Mouse (Mus musculus) ES-Bruce4 (cell line): ENCODE measurements around the gene Cldn6. TPM values are rescaled to one million over a fixed set of nuclear protein-coding genes. Genes with fewer than 3 reads are reported as not detected.
A peak's percentile ranks its signal among the peaks of the same experiment; 100 is the strongest.

Experiments
- H3K27ac ChIP-seq: 2 replicates; pipeline ENCODE4 v1.5.1; 2012; ENCODE audit warnings: low read length, inconsistent platforms; ENCODE audit not compliant: insufficient read depth
- H3K27me3 ChIP-seq: 2 replicates; pipeline ENCODE4 v1.6.1; 2012; ENCODE audit warnings: mild to moderate bottlenecking, low read length, inconsistent platforms; ENCODE audit not compliant: control insufficient read depth, poor library complexity, insufficient read depth, severe bottlenecking
- H3K36me3 ChIP-seq: 2 replicates; pipeline ENCODE4 v1.6.1; 2012; ENCODE audit warnings: inconsistent platforms, mild to moderate bottlenecking, low read length, moderate library complexity; ENCODE audit not compliant: control insufficient read depth, poor library complexity, insufficient read depth, severe bottlenecking
- H3K4me1 ChIP-seq: one replicate; pipeline ENCODE4 v1.8.1; 2011; ENCODE audit warnings: low read length; ENCODE audit not compliant: control insufficient read depth, insufficient read depth
- H3K4me3 ChIP-seq: 2 replicates; pipeline ENCODE4 v1.5.1; 2011; ENCODE audit warnings: low read depth, mild to moderate bottlenecking, low read length
- H3K9ac ChIP-seq: 2 replicates; pipeline ENCODE4 v1.6.1; 2012; ENCODE audit warnings: low read depth, mild to moderate bottlenecking, inconsistent platforms; ENCODE audit not compliant: poor library complexity, severe bottlenecking
- H3K9me3 ChIP-seq: replicated peaks from 2 replicates; pipeline ENCODE4 v1.6.1; 2012; ENCODE audit warnings: mild to moderate bottlenecking, low read length, inconsistent platforms; ENCODE audit not compliant: control insufficient read depth, poor library complexity, insufficient read depth, severe bottlenecking
- CTCF ChIP-seq: IDR thresholded peaks from one replicate; pipeline ENCODE4 v1.8.1; 2011; ENCODE audit warnings: low read depth, low read length
- EP300 ChIP-seq: IDR thresholded peaks from 2 replicates; pipeline ENCODE4 v1.6.1; 2011; ENCODE audit warnings: low read depth, low read length; ENCODE audit not compliant: insufficient read depth
- POLR2A ChIP-seq: IDR thresholded peaks from one replicate; pipeline ENCODE4 v1.8.1; 2011; ENCODE audit warnings: low read length; ENCODE audit not compliant: insufficient read depth
- polyA plus RNA-seq: library from polyadenylated mRNA; stranded (reverse); fragments of >200 nt; gene quantifications from 2 replicates; pipeline ENCODE4 v1.2.4, GENCODE M21; 2011; ENCODE audit warnings: low read depth; ENCODE audit not compliant: missing spikeins, insufficient read depth, insufficient read length

Gene Cldn6
- polyA plus RNA-seq, 1 experiment: 300 TPM

- TF ChIP-seq EP300: 0 out of 2 replicates have a peak, but pooled peaks have one; percentile 43
- TF ChIP-seq POLR2A: no peak
- peak; percentile 92 for TF ChIP-seq CTCF
- H3K36me3 ChIP-seq: no peaks in the 10 kb centered on the region
- no peak overlapping the region for H3K27ac ChIP-seq
- H3K27me3 ChIP-seq: no peaks in the 10 kb centered on the region
- peak overlapping the region; percentile 61 for H3K4me3 ChIP-seq
- H3K9me3 ChIP-seq: no peaks in the 10 kb centered on the region
- H3K9ac ChIP-seq: peak overlapping the region; percentile 76
- peaks cover 9% of the 10 kb centered on the region for H3K4me1 ChIP-seq
Observed at GRCm38 (mm10) chr17:23700079-23700478, 21.0 kb downstream of the Cldn6 start.

GRCm38 (mm10) chr17:23703301-23703700, 24.3 kb downstream of the Cldn6 start:
- peaks cover 6% of the 10 kb centered on the region for H3K4me1 ChIP-seq
- TF ChIP-seq POLR2A: no peak
- TF ChIP-seq CTCF: no peak
- no peak for TF ChIP-seq EP300
- H3K9ac ChIP-seq: no peak overlapping the region
- no peaks in the 10 kb centered on the region for H3K27me3 ChIP-seq
- H3K4me3 ChIP-seq: no peak overlapping the region
- no peaks in the 10 kb centered on the region for H3K36me3 ChIP-seq
- no peak overlapping the region for H3K27ac ChIP-seq
- H3K9me3 ChIP-seq: no peaks in the 10 kb centered on the region

- no peaks in the 10 kb centered on the region for H3K9me3 ChIP-seq
- H3K4me3 ChIP-seq: no peak overlapping the region
- TF ChIP-seq EP300 (no peak), CTCF (no peak), POLR2A (no peak)
- no peaks in the 10 kb centered on the region for H3K27me3 ChIP-seq
- H3K36me3 ChIP-seq: no peaks in the 10 kb centered on the region
- no peak overlapping the region for H3K9ac ChIP-seq
- 0 out of 2 replicates have a peak overlapping the region, but pooled peaks have one; percentile 14 for H3K27ac ChIP-seq
- H3K4me1 ChIP-seq: peaks cover 6% of the 10 kb centered on the region
Observed at GRCm38 (mm10) chr17:23704741-23705140, 25.7 kb downstream of the Cldn6 start.

- peaks cover 8% of the 10 kb centered on the region for H3K4me1 ChIP-seq
- H3K9ac ChIP-seq: peak overlapping the region; percentile 6; the same call in 1 of the 2 replicates
Observed at GRCm38 (mm10) chr17:23705525-23706104, 26.6 kb downstream of the Cldn6 start.

GRCm38 (mm10) chr17:23706212-23706611, 27.2 kb downstream of the Cldn6 start:
- Histone ChIP-seq H3K27ac (no peak overlapping the region), H3K4me3 (no peak overlapping the region), H3K36me3 (no peaks in the 10 kb centered on the region), H3K9ac (no peak overlapping the region), H3K27me3 (no peaks in the 10 kb centered on the region), H3K9me3 (no peaks in the 10 kb centered on the region), H3K4me1 (peaks cover 8% of the 10 kb centered on the region)
- TF ChIP-seq POLR2A (no peak), CTCF (peak; percentile 96)

More at GRCm38 (mm10) chr17:23705525-23706104, 26.6 kb downstream of the Cldn6 start:
- Histone ChIP-seq H3K27me3 (no peaks in the 10 kb centered on the region), H3K9me3 (no peaks in the 10 kb centered on the region), H3K36me3 (no peaks in the 10 kb centered on the region), H3K4me3 (no peak overlapping the region), H3K27ac (no peak overlapping the region)
- TF ChIP-seq CTCF: no peak
- TF ChIP-seq POLR2A: no peak
- no peak for TF ChIP-seq EP300

- no peak for TF ChIP-seq EP300
- TF ChIP-seq POLR2A: no peak
- TF ChIP-seq CTCF: no peak
Observed at GRCm38 (mm10) chr17:23717003-23717402, 38.0 kb downstream of the Cldn6 start.

More at GRCm38 (mm10) chr17:23717003-23717402, 38.0 kb downstream of the Cldn6 start:
- Histone ChIP-seq H3K27ac (no peak overlapping the region), H3K9ac (no peak overlapping the region), H3K4me3 (no peak overlapping the region), H3K4me1 (peaks cover 2% of the 10 kb centered on the region), H3K27me3 (no peaks in the 10 kb centered on the region), H3K9me3 (no peaks in the 10 kb centered on the region), H3K36me3 (no peaks in the 10 kb centered on the region)
